Mouse (Mus musculus) mouse embryonic stem cell (cell line): ENCODE data around the gene Gm8232.
"Not testable (repeated sequence)": the region's sequence is repeated elsewhere in the genome, so short reads cannot be mapped to it uniquely, and the experiment has no call there.

Source experiments
- in situ Hi-C, 2 experiments: fragments of 300-500 bp; cut with MboI; formaldehyde crosslinking; loops; 1 replicate in 1 of 2; 3 replicates in 1 of 2; pipeline ENCODE4 v1.14.3; 2019 to 2020; ENCODE audit warnings: low sequenced_read_pairs in 2 of 2, low pct_unique_long_range_greater_than_20kb in 1 of 2, mixed read lengths in 1 of 2; ENCODE audit not compliant: unreplicated experiment in 1 of 2

Gene Gm8232

DNA sequence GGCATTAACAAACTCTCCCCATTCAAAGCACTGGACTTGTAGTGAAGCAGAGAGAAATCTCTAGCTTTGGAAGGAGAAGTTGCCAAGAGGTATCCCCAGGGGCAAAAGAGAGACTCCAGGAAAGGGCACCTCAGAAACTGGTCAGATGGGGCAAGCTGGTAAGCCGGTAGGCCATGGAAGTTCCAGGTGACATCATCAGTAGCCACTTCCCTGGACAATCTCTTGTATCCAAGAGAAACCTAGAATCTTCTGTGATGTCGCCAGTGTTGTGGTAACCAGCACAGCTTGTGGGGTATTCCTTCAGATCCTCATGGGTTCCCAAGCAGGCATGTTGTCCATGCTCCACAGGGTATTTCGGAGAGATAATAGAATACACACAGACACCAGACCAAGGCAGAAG is at the start of gene Gm8232:
TSS of gene Gm8232 (plus strand) at position 301 of the 400 bp plus-strand sequence.
- in situ Hi-C loops: not testable (repeated sequence)

DNA sequence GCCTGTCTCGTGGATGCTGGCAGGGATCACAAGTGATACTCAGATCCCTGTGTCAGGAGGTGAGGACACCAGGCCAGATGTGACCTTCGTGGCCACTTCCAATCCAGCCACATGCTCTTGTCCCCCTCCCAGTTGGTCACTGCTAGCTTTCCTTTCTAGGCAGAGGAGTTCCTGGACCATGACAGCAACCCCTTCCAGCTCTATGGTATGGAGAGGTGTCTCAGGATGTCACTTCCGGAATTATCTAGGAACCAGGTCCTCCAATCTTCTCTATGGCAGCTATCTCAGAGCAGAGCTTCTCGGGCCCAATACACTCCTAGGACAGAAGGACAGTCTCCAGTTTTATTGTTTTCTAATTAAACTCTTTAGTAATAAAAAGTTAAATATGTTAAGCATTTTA is 49.2 kb upstream of the Gm8232 start:
- in situ Hi-C loops: not testable (repeated sequence)

- in situ Hi-C loops: not testable (repeated sequence)
Measured at GRCm38 (mm10) chr14:44410588-44410987, 22.8 kb upstream of the Gm8232 start, which contains the start of gene Gm3371. Gene Gm3371, minus strand, starts transcription at chr14:44410688.
